Mouse (Mus musculus): ENCODE data around the gene Neurl1a.

Neurl1a gene

DNA sequence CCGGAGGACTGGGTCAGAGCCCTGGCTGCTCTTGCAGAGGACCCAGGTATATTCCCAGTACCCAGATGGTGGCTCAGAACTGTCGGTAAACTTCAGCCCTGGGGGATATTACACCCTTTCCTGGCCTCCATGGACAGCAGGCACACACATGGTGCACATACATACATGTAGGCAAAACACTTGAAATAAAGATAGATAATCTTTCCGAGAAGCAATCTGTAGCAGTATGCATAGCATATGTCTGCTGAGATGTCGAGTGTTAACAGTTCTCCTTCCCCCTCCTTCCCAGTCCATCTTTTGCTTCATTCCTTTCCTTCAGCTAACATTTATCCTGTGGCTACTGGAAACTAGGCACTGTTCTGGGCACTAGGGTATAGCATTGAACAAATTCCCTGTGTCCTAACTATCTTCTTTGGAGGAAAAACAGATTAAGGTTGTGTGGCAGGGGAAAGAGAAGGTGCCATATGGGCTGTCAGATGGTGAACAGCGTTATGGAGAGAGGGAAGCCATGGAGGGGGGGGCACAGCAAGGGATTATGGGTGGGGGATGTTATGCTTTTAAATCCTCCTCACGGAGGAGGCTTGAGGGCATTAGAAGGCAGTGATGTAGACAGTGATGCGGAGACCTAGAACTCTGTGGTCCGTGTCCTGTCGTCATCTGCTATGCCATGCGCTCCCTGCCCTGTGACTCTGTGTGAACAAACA lies 33.1 kb downstream of the Neurl1a start:
- no peak for DNase-seq (ENCODE audit: low read depth, low spot score)

DNA sequence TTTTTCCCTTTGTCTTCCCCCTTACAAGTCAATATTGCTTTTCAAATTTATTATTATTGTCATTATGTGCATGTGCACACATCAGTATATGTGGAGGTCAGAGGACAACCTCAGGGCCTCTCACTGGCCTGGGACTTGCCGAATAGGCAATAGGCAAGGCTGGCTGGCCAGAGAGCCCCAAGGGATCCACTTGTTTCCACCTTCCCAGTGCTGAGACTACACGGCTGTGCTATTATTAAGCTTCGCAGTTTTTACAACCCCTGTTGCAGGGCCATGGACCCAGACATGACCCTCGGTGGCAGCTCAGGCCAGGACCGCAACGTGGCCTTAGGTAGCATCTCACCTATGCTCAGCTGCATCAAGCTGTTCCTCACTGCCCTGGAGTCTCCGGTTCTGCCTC lies 33.8 kb downstream of the Neurl1a start:
- no peak for DNase-seq (ENCODE audit: low read depth, low spot score)

DNA sequence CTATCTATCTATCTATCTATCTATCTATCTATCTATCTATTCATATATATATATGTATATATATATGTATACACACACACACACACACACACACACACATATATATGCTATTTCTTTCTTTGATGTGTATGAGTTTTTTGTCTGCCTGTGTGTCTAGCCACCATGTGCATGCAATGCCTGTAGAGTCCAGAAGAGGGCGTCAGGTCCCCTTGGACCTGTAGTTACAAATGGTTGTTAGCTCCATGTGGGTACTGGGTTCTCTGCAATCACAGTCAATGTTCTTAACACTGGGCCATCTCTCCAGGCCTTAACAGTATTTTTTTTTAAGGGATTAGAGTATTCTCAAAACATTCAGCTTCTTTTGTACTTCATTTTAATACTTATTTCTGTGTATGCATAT lies 34.9 kb downstream of the Neurl1a start:
- DNase-seq (ENCODE audit: low read depth, low spot score), result no peak

DNA sequence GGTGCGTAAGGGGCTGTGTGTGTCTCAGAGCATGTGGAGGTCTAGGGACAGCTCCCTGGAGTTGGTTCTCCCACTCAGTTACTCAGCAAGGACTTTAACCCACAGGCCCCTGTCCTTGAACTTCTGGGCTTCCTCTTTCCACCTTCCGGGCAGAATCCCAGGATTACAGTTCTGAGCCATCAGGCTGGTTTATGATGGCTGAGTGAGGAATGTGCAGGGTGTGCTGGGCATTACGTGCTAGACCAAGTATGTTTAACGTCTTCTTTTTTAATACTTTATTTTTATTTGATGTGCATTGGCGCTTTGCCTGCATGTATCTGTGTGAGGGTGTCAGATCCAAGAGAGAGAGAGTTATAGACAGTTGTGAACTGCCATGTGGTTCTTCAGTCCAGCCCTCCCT lies 38.1 kb downstream of the Neurl1a start:
- peak; percentile 49 for DNase-seq (ENCODE audit: low read depth, low spot score)

DNA sequence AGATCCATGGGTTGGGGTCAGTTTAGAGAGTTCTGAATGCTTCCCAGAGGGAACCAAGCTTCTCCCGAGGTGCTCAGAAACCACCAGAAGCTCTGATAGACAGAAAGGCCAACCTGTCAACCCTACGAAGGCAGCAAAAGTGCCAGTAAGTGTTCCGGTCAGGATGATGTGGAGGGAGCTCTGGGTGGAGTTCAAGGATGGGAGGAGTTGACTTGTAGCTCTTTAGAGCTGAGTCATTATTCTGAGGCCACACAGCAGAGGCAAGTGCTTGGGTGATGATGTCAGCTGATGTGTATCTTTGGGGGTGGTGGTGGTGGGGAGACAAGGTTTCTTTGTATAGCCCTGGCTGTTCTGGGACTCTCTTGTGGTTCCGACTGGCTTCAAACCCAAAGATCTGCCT lies 41.0 kb downstream of the Neurl1a start:
- peak; percentile 92 for DNase-seq (ENCODE audit: low read depth, low spot score)

DNA sequence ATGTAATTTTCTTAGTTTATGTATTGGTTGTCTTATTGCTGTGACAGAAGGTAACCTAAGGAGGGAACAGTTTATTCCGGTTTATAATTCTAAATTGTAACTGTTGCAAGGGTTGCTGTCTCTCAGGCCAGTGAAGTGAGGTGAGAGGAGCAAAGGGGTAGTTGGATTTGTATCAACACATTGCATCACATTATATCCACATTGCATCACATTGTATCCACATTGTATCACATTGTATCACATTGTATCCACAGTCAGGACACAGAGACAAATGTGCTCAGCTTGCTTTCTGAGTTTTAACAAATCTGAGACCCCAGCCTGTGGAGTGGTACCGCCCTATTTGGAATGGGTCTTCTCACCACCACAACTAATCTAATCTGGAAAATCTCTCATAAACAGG lies 41.6 kb downstream of the Neurl1a start:
- no peak for DNase-seq (ENCODE audit: low read depth, low spot score)

DNA sequence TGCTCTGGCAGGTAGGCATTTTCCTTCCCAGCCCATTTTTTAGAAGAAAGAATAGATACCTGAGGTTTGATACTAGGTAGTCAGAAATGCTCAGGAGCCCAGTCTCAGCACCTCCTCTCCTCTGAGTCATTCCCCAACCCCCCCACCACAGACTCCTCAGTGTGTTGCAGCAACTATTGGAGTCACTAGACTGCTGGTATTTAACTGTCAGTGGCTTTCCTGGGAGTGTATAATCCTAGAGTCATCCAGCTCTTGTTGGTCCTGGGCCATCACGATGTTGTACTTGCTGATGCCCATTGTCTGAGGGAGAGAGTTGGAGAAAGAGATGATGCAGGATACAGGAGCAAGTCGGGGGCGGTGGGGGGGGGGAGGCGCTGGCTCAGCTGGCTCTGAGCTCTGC lies 42.4 kb downstream of the Neurl1a start:
- peak; percentile 33 for DNase-seq (ENCODE audit: low read depth, low spot score)

DNA sequence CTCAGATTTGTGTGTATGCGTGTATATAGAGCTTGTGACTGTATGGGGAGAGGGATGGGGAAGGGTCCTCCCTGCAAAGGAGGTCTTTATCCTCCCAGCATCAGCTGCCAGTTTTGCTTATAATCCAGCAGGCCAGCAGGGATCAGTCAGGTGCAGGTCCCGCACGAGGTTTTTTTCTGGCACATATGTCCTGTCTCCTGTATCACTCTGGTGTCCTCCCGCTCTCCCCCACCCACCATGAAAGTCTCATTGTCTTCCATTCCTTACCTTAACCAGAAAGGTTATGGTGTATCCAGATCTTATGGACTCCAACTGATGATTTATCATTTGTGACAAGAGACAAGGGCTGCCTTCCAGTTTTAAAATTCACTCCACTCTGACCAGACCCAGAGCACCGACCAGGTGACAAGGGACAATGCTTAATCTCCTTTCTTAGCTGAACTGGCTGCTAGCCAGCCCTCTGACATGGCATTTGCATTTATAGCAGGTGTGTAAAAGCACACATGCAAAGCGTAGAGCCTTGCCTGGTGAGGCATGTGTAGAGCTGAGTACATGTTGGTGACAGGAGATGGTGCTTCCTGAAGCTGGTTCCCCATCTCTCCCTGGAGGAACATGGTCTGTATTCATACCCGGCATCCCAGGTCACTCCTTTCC lies 43.0 kb downstream of the Neurl1a start:
- DNase-seq (ENCODE audit: low read depth, low spot score), result no peak

DNA sequence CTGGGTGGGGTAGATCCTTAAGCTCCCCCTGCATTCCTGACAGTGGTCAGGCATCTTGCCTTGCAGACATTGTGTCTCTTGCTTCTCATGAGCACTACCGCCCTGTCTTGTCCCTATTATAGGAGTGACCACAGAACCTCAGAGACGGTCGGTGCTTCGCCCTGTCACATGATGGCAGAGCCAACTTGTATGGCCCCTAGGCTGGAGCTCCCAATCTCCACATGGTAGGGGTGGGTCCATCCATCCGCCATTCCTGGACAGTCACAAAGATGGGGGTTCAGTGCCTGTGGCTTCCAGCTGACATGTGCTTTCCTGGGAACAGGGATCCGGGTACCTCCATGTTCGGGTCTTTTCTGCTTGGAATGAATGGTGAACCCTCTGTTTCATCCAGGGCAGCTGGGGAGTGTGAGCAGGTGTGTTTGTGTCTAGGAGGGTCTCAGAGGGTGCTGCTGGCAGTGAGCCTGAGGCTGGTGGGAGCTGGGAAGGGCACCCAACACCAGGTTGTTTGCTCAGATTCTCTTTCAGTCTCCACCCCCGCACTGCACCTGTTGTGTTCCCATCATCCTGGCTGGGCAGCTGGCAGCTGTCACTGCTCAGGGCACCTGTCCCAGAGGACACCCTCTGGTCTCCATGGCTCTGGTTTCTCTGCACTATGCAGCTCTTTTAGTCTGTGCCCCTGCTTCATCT lies 43.7 kb downstream of the Neurl1a start:
- DNase-seq (ENCODE audit: low read depth, low spot score), result no peak

DNA sequence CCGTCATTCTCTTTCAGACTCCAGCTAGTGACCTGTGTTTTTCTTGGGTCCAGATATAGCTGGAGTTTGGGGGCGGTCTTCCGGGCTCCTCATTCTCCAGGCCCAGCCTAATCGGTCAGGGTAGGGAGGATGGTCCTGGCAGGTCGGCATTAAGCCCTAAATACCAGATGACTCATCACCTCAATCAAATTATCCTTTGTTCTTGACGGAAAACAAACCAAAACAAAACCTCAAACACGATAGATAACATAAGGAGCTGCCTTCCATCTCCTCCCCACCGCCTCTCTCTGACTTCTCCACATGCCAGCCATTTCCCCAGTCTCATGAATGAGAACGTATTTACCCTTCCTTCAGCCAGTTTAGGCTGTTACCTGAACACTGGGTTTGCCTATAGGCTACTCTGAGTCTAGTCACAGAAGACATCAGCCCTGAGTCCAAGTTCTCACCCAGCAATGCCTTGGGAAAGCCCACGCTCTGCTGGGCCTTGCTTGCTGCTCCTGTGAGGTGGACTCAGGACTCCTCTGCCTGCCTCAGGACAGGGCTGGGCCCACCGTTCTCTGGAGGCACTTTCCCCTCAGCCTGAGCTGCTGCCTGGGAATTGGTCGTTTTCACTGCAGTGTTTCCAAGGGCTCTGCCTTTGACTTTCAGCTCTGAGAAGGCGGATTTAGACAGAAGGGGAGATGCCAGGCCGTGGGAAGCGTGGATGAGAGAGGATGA lies 44.4 kb downstream of the Neurl1a start:
- DNase-seq (ENCODE audit: low read depth, low spot score), result no peak

DNA sequence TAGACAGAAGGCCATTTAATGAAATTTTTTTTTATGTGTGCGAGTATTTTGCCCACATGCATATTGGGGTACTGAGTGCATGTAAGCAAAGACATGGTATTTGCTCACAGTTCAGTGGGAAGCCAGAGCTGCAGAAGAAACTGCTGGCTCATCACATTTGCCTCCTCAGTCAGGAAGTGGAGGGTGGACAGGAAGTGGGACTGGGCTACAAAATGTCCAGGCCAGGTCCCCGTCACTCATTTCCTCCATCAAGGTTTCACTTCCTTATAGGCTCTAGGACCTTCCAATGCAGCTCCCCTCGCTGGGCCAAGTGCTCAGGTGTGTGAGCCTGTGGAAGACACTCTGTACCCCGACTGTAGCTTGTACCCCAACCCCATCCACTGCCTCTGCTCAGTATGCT lies 46.1 kb downstream of the Neurl1a start:
- no peak for DNase-seq (ENCODE audit: low read depth, low spot score)

DNA sequence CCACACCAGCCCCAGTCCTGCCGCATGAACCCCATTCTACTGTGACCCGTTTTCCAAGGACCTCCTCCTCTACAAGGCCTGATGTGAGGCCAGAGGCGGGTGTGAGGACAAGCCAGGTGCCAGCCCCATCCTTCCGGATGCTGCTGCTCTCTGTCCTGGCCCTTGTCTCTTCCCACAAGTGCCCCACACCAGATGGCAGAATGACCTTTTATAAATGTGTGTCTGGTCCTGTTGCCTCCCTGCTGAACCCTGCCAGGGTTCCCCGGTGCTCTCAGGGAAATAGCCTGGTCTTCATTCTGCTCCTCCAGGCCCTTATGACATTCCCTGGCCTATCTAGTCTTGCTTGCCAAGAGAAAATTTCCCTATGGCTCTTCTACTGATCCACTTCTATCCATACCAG lies 47.2 kb downstream of the Neurl1a start:
- DNase-seq (ENCODE audit: low read depth, low spot score), result no peak

DNA sequence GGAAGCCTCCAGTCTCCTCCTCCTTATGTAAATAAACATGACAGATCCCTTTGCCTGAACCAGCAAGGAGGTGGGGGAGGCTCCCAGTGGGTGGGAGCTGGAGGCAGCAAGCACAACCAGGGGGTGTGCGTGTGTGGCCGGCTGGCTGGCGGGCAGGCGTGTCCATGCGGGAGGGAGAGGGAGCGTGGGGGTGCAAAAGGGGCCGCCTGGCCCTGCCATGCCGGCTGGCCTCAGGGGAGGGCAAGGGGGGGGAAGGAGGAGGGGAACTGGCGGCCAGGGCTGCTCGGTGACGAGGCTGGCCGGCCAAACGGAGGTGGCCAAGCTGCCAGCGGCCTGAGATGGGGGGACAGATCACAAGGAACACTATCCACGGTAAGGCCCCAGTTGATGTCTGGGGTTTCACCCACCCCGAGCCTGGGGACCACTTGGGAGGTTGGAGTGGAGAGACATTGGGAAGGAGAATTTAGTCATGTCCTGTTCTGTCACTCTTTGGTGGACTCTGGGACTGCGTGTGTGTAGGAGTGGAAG lies 50.2 kb downstream of the Neurl1a start:
- DNase-seq (ENCODE audit: low read depth, low spot score), result no peak

DNA sequence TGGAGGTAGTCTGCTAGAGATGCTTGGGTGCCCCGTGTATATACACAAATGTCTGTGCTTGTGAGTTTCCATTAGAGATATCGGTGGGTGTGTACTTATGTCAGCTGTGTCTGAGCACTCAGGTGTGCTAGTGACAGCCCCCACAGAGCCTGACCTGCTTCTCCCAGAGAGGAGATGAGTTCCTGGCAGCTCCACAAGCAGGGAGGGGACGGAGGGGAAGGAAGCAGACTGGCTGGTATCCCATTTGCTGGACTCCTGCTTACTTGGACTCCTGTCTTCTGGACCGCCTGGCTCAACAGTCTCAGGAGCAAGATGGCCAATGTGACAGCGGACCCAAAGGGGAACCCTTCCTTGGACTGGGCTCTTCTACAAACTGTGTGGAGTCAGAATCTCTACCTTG lies 50.8 kb downstream of the Neurl1a start:
- DNase-seq (ENCODE audit: low read depth, low spot score), result no peak

DNA sequence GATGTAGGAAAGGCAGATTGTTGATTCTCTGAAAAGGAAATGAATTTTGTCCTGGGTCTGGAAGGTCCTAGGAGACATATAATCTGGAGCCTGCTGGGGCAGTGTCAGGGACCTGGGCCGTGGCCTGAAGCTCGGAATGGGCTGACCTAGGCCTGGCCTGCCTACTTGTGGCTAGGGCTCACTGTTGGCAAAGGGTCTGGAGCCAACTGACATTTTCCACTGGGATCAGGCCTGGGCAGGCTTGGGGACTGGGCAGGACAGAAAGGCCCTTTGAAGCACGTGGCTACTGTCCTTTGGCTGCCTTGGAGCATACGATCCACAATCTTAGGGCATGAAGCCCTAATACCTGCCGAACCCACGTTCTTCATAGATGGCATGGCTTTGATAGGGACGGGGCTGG lies 51.5 kb downstream of the Neurl1a start:
- DNase-seq (ENCODE audit: low read depth, low spot score), result no peak

DNA sequence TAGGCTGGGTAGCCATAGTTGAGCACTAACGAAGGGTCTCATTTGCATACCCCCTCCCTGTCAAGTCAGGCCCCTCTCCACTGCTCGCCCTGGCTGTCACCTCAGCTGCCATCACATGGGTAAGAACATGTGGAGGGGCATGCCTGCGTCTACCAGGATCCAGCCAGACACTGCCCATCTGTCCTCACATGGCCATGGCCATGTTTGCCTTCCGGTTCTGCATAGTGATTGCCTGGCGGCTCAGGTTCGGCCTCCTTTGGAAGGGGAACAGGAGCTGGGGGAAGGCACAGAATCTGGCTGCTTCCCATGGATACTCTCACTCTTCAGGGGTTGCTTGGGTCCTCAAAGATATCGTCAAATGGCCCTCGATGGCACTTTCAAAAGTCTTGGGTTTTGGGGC lies 52.1 kb downstream of the Neurl1a start:
- no peak for DNase-seq (ENCODE audit: low read depth, low spot score)

DNA sequence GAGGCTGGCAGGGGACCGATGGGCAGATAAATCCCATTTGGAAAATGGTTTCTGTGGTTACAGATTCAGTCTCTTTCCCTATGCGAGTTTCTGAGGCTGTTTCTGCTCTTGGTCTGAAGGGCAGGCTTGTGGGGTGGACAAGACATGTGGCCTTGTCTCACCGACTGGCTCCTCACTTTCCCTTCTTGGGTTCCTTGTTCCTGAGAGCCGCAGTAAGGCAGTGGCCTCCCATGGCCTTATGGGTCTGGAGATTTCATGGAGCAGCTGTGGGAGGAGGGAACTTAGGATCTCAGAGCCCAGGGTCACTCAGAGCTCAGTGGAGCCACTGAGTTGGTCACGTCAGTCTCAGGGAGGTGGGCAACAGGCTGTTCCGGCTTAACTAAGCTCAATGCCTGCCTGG lies 52.8 kb downstream of the Neurl1a start:
- no peak for DNase-seq (ENCODE audit: low read depth, low spot score)

DNA sequence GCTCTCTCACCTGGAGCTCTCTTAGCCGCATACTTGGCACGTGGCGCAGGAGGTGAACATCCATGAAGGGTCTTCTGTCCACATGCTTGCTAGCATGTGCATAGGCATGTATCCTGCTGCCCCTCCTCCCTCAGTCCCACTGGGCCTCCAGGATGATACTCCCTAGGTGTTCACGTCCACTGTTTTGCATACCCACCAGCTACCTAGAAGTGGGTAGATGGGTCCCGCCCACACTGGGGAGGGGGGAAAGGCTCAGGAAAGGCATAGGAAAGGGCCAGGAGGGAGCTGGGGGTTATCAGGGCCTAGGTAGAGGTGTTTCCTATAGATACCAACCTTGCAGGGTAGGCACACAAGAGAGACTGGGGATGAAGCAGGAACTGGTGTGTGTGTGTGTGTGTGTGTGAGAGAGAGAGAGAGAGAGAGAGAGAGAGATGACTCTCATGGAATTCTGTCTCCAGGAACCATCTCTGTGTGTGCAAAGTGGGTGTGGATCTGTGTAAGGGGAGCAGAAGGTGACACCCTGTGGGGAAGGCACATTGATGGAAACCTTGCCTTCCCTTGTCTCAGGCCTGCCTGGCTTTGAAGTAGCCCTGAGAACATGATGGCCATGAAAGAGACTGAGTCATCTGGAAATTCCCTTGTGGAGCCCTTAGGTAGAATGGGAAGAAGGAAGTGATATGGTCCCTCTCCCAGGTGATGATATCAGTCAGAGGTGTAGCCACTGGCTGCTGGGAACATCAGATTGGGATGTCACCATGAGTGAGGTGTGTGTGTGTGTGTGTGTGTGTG lies 53.7 kb downstream of the Neurl1a start:
- peak; percentile 70 for DNase-seq (ENCODE audit: low read depth, low spot score)

DNA sequence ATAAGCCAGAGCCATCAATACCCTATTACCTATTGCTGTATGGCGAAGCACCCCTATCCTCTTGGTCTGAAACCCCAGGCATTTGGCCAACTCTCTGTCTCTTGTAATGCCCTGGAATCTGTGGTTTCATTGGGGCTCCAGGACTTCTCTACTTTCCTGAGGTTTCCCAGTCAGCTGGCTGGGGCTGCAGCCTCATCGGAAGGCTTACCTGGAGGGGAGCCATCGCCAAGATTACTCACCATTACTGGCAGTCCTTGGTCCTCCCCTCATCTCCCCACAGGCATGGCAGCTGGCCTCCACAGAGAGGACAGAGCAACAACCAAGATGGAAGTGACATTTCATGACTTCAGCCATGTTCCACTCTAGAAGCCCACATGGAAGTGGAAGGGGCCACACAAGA lies 54.5 kb downstream of the Neurl1a start:
- peak; percentile 77 for DNase-seq (ENCODE audit: low read depth, low spot score)

DNA sequence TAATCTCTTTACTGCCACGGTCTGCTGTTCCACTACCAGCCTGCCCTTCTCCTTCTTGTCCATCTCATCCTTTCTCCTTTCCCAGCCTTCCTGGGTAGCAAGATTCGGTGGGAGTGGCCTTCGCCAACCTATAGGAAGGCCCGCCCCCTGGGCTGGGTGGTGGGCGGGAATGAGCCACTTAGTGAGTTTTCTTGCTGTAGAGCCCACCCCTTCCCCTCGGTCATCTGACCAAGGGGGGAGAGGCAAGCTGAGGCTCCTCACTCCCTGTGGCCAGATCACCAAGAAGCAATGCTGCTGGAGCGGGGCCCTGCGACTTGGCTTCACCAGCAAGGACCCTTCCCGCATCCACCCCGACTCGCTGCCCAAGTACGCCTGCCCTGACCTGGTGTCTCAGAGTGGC lies 61.5 kb downstream of the Neurl1a start:
- no peak for DNase-seq (ENCODE audit: low read depth, low spot score)

DNA sequence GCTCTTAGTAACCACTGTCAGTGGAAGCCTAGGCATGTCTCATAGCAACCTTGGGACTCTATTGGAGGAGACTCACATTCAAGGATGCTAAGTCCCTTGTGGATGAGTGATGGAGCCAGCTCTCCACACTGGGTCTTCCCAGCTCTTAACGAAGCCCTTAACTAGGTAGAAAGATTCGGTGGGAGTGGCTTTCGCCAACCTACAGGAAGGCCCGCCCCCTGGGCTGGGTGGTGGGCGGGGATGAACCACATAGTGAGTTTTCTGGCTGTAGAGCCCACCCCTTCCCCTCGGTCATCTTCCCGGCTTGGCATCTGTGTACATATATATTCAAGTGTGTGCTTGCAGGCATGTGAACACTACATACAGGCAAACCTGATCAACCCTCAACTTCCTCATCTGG lies 62.3 kb downstream of the Neurl1a start:
- no peak for DNase-seq (ENCODE audit: low read depth, low spot score)
